Mouse (Mus musculus): Measurements from ENCODE around the gene Dcp1b.

DNA sequence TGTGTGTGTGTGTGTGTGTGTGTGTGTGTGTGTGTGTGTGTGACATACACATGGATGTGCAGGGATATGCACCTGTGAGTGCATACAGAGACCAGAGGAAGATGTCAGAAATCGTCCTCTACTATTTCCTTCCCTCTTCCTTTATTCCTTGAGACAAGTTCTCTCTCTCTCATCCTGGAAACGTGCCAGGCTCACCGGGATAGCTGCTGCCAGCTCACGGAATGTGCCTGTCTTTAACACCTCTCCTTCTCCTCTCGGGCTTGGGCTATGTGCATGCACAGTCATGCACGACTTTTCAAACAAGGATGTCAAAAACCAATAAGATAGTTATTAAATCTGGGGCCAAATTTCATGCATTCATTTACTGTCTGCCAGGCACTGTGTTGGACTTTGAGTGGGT lies 12.6 kb downstream of the Dcp1b start:
- no peak for TF ChIP-seq CTCF (IDR thresholded peaks at IDR 0.05; ENCODE audit: low read depth)
- no peak for TF ChIP-seq EP300 (IDR thresholded peaks at IDR 0.05; ENCODE audit: low read depth)
